8 mouse cellular contexts compared by ENCODE assay signal in genomic region chr2:35978941-35979643, GRCm38 (mm10). TPM values are rescaled to one million over a fixed set of nuclear protein-coding genes. Genes with fewer than 3 reads are reported as not detected.
DNase-seq lines count a peak whose midpoint lies in the region; ATAC-seq and TF ChIP-seq lines count a peak whose summit lies in the region.

No protein-coding gene starts in this region.

- intact Hi-C loops in left cerebral cortex, postnatal 4 days (cut with DNase I), result no loop called here

- H3K4me1 ChIP-seq in hindbrain, embryonic 11.5 days (replicated peaks; ENCODE audit: control insufficient read depth, insufficient read depth, low read length), result no peaks in the 10 kb centered on the region
- peaks cover 16% of the 10 kb centered on the region for H3K4me1 ChIP-seq in small intestine, adult 2 months (ENCODE audit: control insufficient read depth, insufficient read depth, insufficient read length, low read length)

- no peak for TF ChIP-seq CTCF in small intestine, adult 2 months (IDR thresholded peaks at IDR 0.05; ENCODE audit: extremely low read depth, insufficient read length, insufficient replicate concordance, low read depth, low read length)

- peak; percentile 80 for ATAC-seq in hindbrain, embryonic 11.5 days (ENCODE audit: low FRiP score)
- peak; percentile 14; the same call in 1 of the 2 replicates for ATAC-seq in megakaryocyte, adult 5-6 weeks (ENCODE audit: poor library complexity, severe bottlenecking)

- peak overlapping the region; percentile 91 for H3K4me2 ChIP-seq in hindbrain, embryonic 11.5 days (replicated peaks; ENCODE audit: low read depth, low read length)

- H3K27ac ChIP-seq in hindbrain, embryonic 11.5 days (ENCODE audit: low read depth, low read length), result peak overlapping the region; percentile 76
- peak overlapping the region; percentile 6 for H3K27ac ChIP-seq in small intestine, adult 2 months (ENCODE audit: insufficient read depth, low read depth, low read length)

- peak; percentile 53 for DNase-seq in left cerebral cortex, postnatal 4 days
- no peak for DNase-seq in left cerebral cortex, adult 11 months (ENCODE audit: low spot score)
- DNase-seq in cerebellum, adult 18-20 months, result peak; percentile 47 to 75
- peak; percentile 16 for DNase-seq in forelimb bud, embryonic 11.5 days (ENCODE audit: low read depth, low spot score)
- peak; percentile 71 for DNase-seq in hindbrain, embryonic 11.5 days (ENCODE audit: low spot score)
- DNase-seq in layer of hippocampus, postnatal 10 days (ENCODE audit: low spot score in 2 of 2), result peak; percentile 51 to 66

- H3K9me3 ChIP-seq in hindbrain, embryonic 11.5 days (ENCODE audit: control insufficient read depth, low read length), result no peaks in the 10 kb centered on the region

- peak overlapping the region; percentile 90 for H3K9ac ChIP-seq in hindbrain, embryonic 11.5 days (ENCODE audit: low read depth, low read length)

- TF ChIP-seq POLR2A in small intestine, adult 2 months (IDR thresholded peaks at IDR 0.05; ENCODE audit: low read depth, low read length), result no peak

- WGBS in hindbrain, embryonic 11.5 days, result 1% methylated on average over 50 of the region's 76 CpGs
- WGBS in small intestine, adult 2 months, result under 1% methylated on average over 76 of the region's 76 CpGs

- no peaks in the 10 kb centered on the region for H3K36me3 ChIP-seq in hindbrain, embryonic 11.5 days (ENCODE audit: control insufficient read depth, insufficient read depth, low read length)
- no peaks in the 10 kb centered on the region for H3K36me3 ChIP-seq in small intestine, adult 2 months (ENCODE audit: control insufficient read depth, insufficient read depth, low read length)

- H3K4me3 ChIP-seq in hindbrain, embryonic 11.5 days (ENCODE audit: low read depth, low read length), result peak overlapping the region; percentile 82
- peak overlapping the region; percentile 93 for H3K4me3 ChIP-seq in small intestine, adult 2 months (ENCODE audit: low read depth, low read length)

- H3K27me3 ChIP-seq in hindbrain, embryonic 11.5 days (ENCODE audit: control insufficient read depth, insufficient read depth, low read length), result no peaks in the 10 kb centered on the region
- no peaks in the 10 kb centered on the region for H3K27me3 ChIP-seq in small intestine, adult 2 months (ENCODE audit: control insufficient read depth, insufficient read depth, low read length)

RNA-seq across cellular contexts. Expression of gene Ttll11, which starts 0.6 kb away (rescaled TPM):
- total RNA-seq in left cerebral cortex, postnatal 4 days (2021), result 1 to 10 TPM; 8.7 to 9.6 TPM
- 1.3 and 1.9 TPM in 2 replicates for polyA plus RNA-seq in hindbrain, embryonic 11.5 days (2014; fragmentation: Nextera tagmentation; extraction: Ambion mirVana)
- 10 to 100 TPM; 14.5 to 15.2 TPM for total RNA-seq in layer of hippocampus, postnatal 10 days (2021)
- not detected in 2 replicates for total RNA-seq in megakaryocyte, adult 5-6 weeks (2015)
- total RNA-seq in megakaryocyte, adult 5-6 weeks (2017), result 0.48 TPM in 1 of 2 replicates, not detected in the other
- polyA plus RNA-seq in small intestine, adult 2 months (2012; rRNA removed), result 0.48 and 0.91 TPM in 2 replicates

Comparison
In these comparisons a context has a peak if more than half of its experiments do, and no peak if none do; other contexts are left out.
1. RNA of gene Ttll11, which starts 0.6 kb away (total RNA-seq): 14.5 to 15.2 TPM in layer of hippocampus, postnatal 10 days and 8.7 to 9.6 TPM in left cerebral cortex, postnatal 4 days; 0.48 TPM in megakaryocyte, adult 5-6 weeks; every median in the first group is over 4 times any median in the second.